Comparison of ENCODE assay signal across 28 mouse cellular contexts in genomic region chr4:139807820-139808219, GRCm38 (mm10). TPM values are rescaled to one million over a fixed set of nuclear protein-coding genes. Genes with fewer than 3 reads are reported as not detected.
DNase-seq lines count a peak whose midpoint lies in the region; ATAC-seq lines count a peak whose summit lies in the region.
"Had no signal": no experiment of that assay in that cellular context is flagged by ENCODE, and none has a peak within 500 bp of the region (broad histone marks: within the 10 kb centered on the region; RNA-seq: fewer than 3 reads in every experiment).

No protein-coding gene starts in this region.

- peak overlapping the region; percentile 40 for H3K9ac ChIP-seq in midbrain, embryonic 11.5 days (ENCODE audit: low read length)
- H3K9ac ChIP-seq in midbrain, embryonic 16.5 days (ENCODE audit: low read depth, low read length): no peak overlapping the region
- no peak overlapping the region for H3K9ac ChIP-seq in midbrain, embryonic 13.5 days (replicated peaks)
- H3K9ac ChIP-seq: heart, embryonic 15.5 days had no signal

- no peak overlapping the region for H3K4me3 ChIP-seq in midbrain, embryonic 11.5 days (ENCODE audit: low read depth, low read length)
- H3K4me3 ChIP-seq in midbrain, embryonic 16.5 days (ENCODE audit: low read depth, low read length): no peak overlapping the region
- no peak overlapping the region for H3K4me3 ChIP-seq in midbrain, embryonic 13.5 days (replicated peaks)
- H3K4me3 ChIP-seq: heart, embryonic 15.5 days; left cerebral cortex, adult 2 months; limb, embryonic 10.5 days; megakaryocyte, embryonic 14.5 days; myocyte had no signal

- intact Hi-C loops in gastrocnemius, postnatal 14 days (cut with DNase I; ENCODE audit: low total_unique reads): no loop called here

- H3K9me3 ChIP-seq in midbrain, embryonic 11.5 days (ENCODE audit: control insufficient read depth, low read length): no peaks in the 10 kb centered on the region
- no peaks in the 10 kb centered on the region for H3K9me3 ChIP-seq in midbrain, embryonic 16.5 days (replicated peaks; ENCODE audit: control insufficient read depth, low read length, poor library complexity, severe bottlenecking)
- H3K9me3 ChIP-seq in midbrain, embryonic 13.5 days: no peaks in the 10 kb centered on the region
- H3K9me3 ChIP-seq: heart, embryonic 15.5 days; limb, embryonic 10.5 days; megakaryocyte, embryonic 14.5 days had no signal

- no peak for ATAC-seq in midbrain, embryonic 11.5 days (ENCODE audit: low FRiP score)
- no peak for ATAC-seq in midbrain, embryonic 16.5 days
- no peak for ATAC-seq in midbrain, embryonic 13.5 days
- ATAC-seq: activated CD4-positive, CD25-positive, alpha-beta regulatory T cell, adult 4 months; CD4-positive, CD25-positive, alpha-beta regulatory T cell, adult 4 months; intestine, embryonic 16.5 days had no signal

- peak overlapping the region; percentile 15; the same call in 1 of the 2 replicates for H3K4me2 ChIP-seq in midbrain, embryonic 11.5 days
- H3K4me2 ChIP-seq in midbrain, embryonic 16.5 days (ENCODE audit: low read length): no peak overlapping the region
- peak overlapping the region; percentile 9; the same call in 1 of the 2 replicates for H3K4me2 ChIP-seq in midbrain, embryonic 13.5 days (replicated peaks)
- H3K4me2 ChIP-seq: heart, embryonic 15.5 days had no signal

- H3K4me1 ChIP-seq in midbrain, embryonic 11.5 days (ENCODE audit: control insufficient read depth, insufficient read depth, low read length): peaks cover 75% of the 10 kb centered on the region
- H3K4me1 ChIP-seq in midbrain, embryonic 16.5 days (ENCODE audit: control insufficient read depth, insufficient read depth, low read length): peaks cover 24% of the 10 kb centered on the region
- H3K4me1 ChIP-seq in midbrain, embryonic 13.5 days (replicated peaks): peaks cover 76% of the 10 kb centered on the region
- H3K4me1 ChIP-seq: megakaryocyte, embryonic 14.5 days had no signal

- 4% methylated on average over 10 of the region's 10 CpGs for WGBS in midbrain, embryonic 11.5 days
- 9% methylated on average over 10 of the region's 10 CpGs for WGBS in midbrain, embryonic 16.5 days
- WGBS in midbrain, embryonic 13.5 days: 2% methylated on average over 10 of the region's 10 CpGs

- H3K27me3 ChIP-seq in midbrain, embryonic 11.5 days (ENCODE audit: control insufficient read depth, insufficient read depth, low read length): peaks cover 57% of the 10 kb centered on the region
- H3K27me3 ChIP-seq in midbrain, embryonic 16.5 days (ENCODE audit: control insufficient read depth, insufficient read depth, low read depth, low read length): peaks cover 36% of the 10 kb centered on the region
- H3K27me3 ChIP-seq in midbrain, embryonic 13.5 days: peaks cover 81% of the 10 kb centered on the region

- peak overlapping the region; percentile 89 for H3K27ac ChIP-seq in midbrain, embryonic 11.5 days (ENCODE audit: low read depth, low read length)
- no peak overlapping the region for H3K27ac ChIP-seq in midbrain, embryonic 16.5 days (ENCODE audit: low read length)
- peak overlapping the region; percentile 81 for H3K27ac ChIP-seq in midbrain, embryonic 13.5 days
- H3K27ac ChIP-seq: heart, embryonic 15.5 days; left cerebral cortex, adult 2 months; limb, embryonic 10.5 days had no signal

- peak; percentile 59 for DNase-seq in embryo, embryonic 9.5 days (ENCODE audit: extremely low spot score)
- no peak for DNase-seq in embryo, embryonic 11 days
- peak; percentile 92 for DNase-seq in midbrain, embryonic 11.5 days (ENCODE audit: low spot score, missing footprints)
- DNase-seq in gastrocnemius, postnatal 14 days: no peak
- DNase-seq in Muller cell, postnatal 12 days (ENCODE audit: inconsistent ontology term): no peak
- DNase-seq: adrenal gland, postnatal 10 days; cerebellum, adult 9-10 months; gastrocnemius, postnatal 10 days; kidney, postnatal 36 days; layer of hippocampus, adult 9-11 months; lung, adult 18-20 months; right cerebral cortex, adult 18-20 months; thymus, postnatal 25 days had no signal

- H3K36me3 ChIP-seq in midbrain, embryonic 11.5 days (ENCODE audit: control insufficient read depth, insufficient read depth, low read length): no peaks in the 10 kb centered on the region
- no peaks in the 10 kb centered on the region for H3K36me3 ChIP-seq in midbrain, embryonic 16.5 days (ENCODE audit: control insufficient read depth, insufficient read depth, low read length)
- H3K36me3 ChIP-seq in midbrain, embryonic 13.5 days: no peaks in the 10 kb centered on the region
- H3K36me3 ChIP-seq: heart, embryonic 15.5 days; limb, embryonic 10.5 days had no signal

RNA-seq across cellular contexts. Expression of gene Pax7, which starts 25.5 kb away (rescaled TPM):
- polyA plus RNA-seq in midbrain, embryonic 11.5 days (2014; fragmentation: Nextera tagmentation; extraction: Ambion mirVana): 3.1 and 3.4 TPM in 2 replicates
- polyA plus RNA-seq in midbrain, embryonic 16.5 days (2015; fragmentation: Nextera tagmentation; extraction: Ambion mirVana): 2.3 and 4.4 TPM in 2 replicates
- 4.9 and 6.5 TPM in 2 replicates for polyA plus RNA-seq in midbrain, embryonic 13.5 days (2015; fragmentation: Nextera tagmentation; extraction: Ambion mirVana)
- 1 to 10 TPM; 3.2 to 5.2 TPM for total RNA-seq in gastrocnemius, postnatal 14 days (2021)
- total RNA-seq: common myeloid progenitor, adult 5-6 weeks; heart, adult 8-10 months; hematopoietic stem cell, adult 5-6 weeks; left cerebral cortex, adult 2 months; liver, adult 2 months had no signal
- polyA plus RNA-seq: activated CD4-positive, CD25-positive, alpha-beta regulatory T cell, adult 4 months; CD4-positive, CD25-positive, alpha-beta regulatory T cell, adult 4 months; heart, embryonic 15.5 days; intestine, embryonic 16.5 days; kidney, embryonic 14.5 days; liver, adult 2 months had no signal

Comparison
In these comparisons a context has a peak if more than half of its experiments do, and no peak if none do; other contexts are left out.
1. DNase-seq: peak in embryo, embryonic 9.5 days (single experiment) and midbrain, embryonic 11.5 days (single experiment); none in embryo, embryonic 11 days (single experiment), gastrocnemius, postnatal 14 days (single experiment) and Muller cell, postnatal 12 days (single experiment).